Mouse (Mus musculus) lung, embryonic 16.5 days (tissue): Measurements from ENCODE around the gene Fam19a5. TPM values are rescaled to one million over a fixed set of nuclear protein-coding genes. Genes with fewer than 3 reads are reported as not detected.

Source experiments
- ATAC-seq: fragments of 200-750 bp; cut with Nextera tagmentation; 2 replicates; pipeline ENCODE4 v1.8.0; 2017; ENCODE audit warnings: low read depth, mild to moderate bottlenecking, moderate library complexity
- H3K27ac ChIP-seq: fragments of 300-500 bp; sonication (generic); 2 replicates; pipeline ENCODE4 v1.5.1; 2014; ENCODE audit warnings: mild to moderate bottlenecking, control low read depth, low read length
- H3K27me3 ChIP-seq: fragments of 300-500 bp; sonication (generic); 2 replicates; pipeline ENCODE4 v1.6.1; 2014; ENCODE audit warnings: low read depth, low read length, mixed read lengths; ENCODE audit not compliant: control insufficient read depth, insufficient read depth
- H3K36me3 ChIP-seq: fragments of 300-500 bp; sonication (generic); 2 replicates; pipeline ENCODE4 v1.6.1; 2014; ENCODE audit warnings: low read length; ENCODE audit not compliant: control insufficient read depth, insufficient read depth
- H3K4me1 ChIP-seq: fragments of 300-500 bp; sonication (generic); replicated peaks from 2 replicates; pipeline ENCODE4 v1.6.1; 2014; ENCODE audit warnings: low read length, mixed read lengths; ENCODE audit not compliant: control insufficient read depth, insufficient read depth
- H3K4me2 ChIP-seq: fragments of 300-500 bp; sonication (generic); 2 replicates; pipeline ENCODE4 v1.6.1; 2014; ENCODE audit warnings: low read depth, low read length, control low read depth
- H3K4me3 ChIP-seq: fragments of 300-500 bp; sonication (generic); 2 replicates; pipeline ENCODE4 v1.5.1; 2014; ENCODE audit warnings: mild to moderate bottlenecking, low read length, control low read depth
- H3K9ac ChIP-seq: fragments of 300-500 bp; sonication (generic); 2 replicates; pipeline ENCODE4 v1.6.1; 2014; ENCODE audit warnings: low read length, control low read depth
- H3K9me3 ChIP-seq: fragments of 300-500 bp; sonication (generic); 2 replicates; pipeline ENCODE4 v1.6.1; 2016; ENCODE audit warnings: low read length; ENCODE audit not compliant: control insufficient read depth
- WGBS: fragments of 180-500 bp; shearing (Covaris S2); extraction: QIAGEN DNeasy Blood & Tissue Kit; methylation state at CpG from one replicate; pipeline ENCODE4 v1.1.7; 2014; 5-methylcytosine and 5-hydroxymethylcytosine counted together
- polyA plus RNA-seq: library from polyadenylated mRNA; unstranded; fragments of >200 nt; fragmentation: Nextera tagmentation; extraction: Ambion mirVana; gene quantifications from 2 replicates; pipeline ENCODE4 v1.2.1, GENCODE M21; 2015

Fam19a5 gene
- polyA plus RNA-seq, 1 experiment from 2014 or later, result 0.74 TPM

DNA sequence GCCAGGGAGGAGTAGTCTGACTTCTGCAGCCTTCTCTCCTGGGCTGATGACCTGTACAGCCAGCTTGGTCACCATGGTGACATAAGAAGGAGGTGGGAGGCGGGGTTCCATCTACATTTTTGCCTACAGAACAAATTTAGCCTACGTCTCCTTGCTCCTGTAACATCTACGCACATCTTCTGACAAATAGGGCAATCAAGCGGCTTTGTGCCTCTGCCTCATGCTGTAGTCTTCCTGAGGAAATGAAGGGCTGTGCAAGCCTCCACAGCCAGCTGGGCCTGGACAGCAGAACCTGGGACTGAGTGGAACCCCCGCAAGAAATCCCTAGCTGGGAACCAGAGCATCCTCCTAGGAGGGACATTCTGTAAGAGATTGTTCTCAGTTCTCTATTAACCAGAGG, 35.8 kb downstream of the Fam19a5 start:
- ATAC-seq, result no peak

DNA sequence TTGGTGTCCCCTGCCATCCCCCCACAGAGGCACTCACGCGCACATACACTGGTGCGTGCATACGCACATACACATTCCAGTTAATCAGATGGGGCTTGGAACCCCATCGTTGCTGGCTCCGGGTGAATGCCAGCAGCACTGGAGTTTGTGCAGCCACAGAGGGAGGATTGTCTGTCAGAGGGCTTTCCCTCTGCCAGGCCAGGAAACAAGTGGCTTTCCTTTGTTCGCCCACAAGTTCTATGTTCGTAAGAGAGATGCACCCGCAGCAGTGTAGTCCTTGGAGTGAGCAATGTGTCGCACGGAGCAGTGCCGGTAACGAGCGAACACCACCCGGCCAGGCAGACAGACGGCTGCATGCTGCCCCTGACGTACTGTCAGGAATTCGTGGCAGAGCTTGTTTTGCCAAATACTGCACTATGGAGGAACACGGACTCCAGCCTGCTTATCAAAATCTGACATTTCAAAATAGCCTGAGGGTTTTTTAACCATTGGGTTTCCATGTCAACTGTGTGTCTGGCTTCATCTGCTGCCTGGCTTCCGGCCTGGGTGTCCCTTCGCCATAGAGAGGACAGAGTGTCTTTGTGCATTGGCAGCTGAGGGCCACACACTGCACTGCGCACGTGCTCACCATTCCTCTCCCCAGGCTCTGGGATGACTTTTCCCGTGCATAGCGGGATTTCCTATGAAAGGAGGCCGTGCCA, 40.0 kb downstream of the Fam19a5 start:
- no peak for ATAC-seq
- Histone ChIP-seq H3K36me3 (no peaks in the 10 kb centered on the region), H3K27me3 (no peaks in the 10 kb centered on the region), H3K9ac (no peak overlapping the region), H3K4me3 (no peak overlapping the region), H3K4me1 (no peaks in the 10 kb centered on the region), H3K9me3 (no peaks in the 10 kb centered on the region), H3K27ac (no peak overlapping the region), H3K4me2 (no peak overlapping the region)
- WGBS, result 70% methylated on average over 26 of the region's 26 CpGs

More for the DNA sequence above, 35.8 kb downstream of the Fam19a5 start:
- Histone ChIP-seq H3K27me3 (no peaks in the 10 kb centered on the region), H3K9ac (no peak overlapping the region), H3K4me1 (no peaks in the 10 kb centered on the region), H3K4me2 (no peak overlapping the region), H3K9me3 (no peaks in the 10 kb centered on the region), H3K27ac (no peak overlapping the region), H3K4me3 (no peak overlapping the region), H3K36me3 (no peaks in the 10 kb centered on the region)
- 78% methylated on average over 5 of the region's 5 CpGs for WGBS

DNA sequence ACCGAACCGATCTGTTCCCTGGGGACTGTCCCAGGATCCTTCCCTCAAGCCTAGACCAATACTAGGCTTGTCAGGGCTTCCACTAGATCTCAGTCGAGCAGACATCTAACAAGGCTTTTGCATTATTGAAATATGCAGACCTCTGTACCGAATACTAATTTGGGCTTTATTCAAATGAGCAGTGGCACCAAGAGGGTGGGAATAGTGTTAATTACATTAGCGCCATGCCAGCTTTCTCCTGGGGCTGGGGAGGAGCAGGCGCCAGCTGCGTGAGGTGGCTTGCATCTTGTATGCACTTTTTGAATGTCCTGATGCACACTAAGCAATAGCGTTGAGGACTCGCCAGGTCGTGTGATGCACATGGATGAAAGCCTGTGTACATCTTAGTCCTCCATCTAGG, 46.9 kb downstream of the Fam19a5 start:
- Histone ChIP-seq H3K4me1 (no peaks in the 10 kb centered on the region), H3K27me3 (no peaks in the 10 kb centered on the region), H3K36me3 (no peaks in the 10 kb centered on the region), H3K9ac (no peak overlapping the region), H3K4me2 (no peak overlapping the region), H3K9me3 (no peaks in the 10 kb centered on the region), H3K27ac (no peak overlapping the region), H3K4me3 (no peak overlapping the region)
- no peak for ATAC-seq
- WGBS, result 89% methylated on average over 10 of the region's 10 CpGs

DNA sequence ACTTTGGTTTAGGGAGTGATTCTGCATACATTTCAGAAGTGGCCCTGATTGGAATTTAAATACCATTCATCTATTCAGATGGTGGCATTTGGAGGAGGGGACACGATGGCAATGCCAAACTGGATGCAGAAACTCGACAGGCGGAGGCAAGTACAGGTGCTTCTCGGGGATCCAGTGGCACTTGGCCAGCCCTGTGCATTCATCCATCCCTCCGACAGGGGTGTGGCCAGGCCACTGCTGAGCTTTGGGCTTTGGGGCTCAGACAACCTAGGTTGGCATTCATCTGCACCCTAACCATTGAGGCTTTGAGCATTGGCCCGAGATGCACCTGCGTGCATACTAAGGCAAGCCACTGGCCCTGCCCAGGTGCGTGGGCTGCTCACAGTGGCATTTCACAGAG, 52.6 kb downstream of the Fam19a5 start:
- WGBS, result 83% methylated on average over 8 of the region's 8 CpGs

DNA sequence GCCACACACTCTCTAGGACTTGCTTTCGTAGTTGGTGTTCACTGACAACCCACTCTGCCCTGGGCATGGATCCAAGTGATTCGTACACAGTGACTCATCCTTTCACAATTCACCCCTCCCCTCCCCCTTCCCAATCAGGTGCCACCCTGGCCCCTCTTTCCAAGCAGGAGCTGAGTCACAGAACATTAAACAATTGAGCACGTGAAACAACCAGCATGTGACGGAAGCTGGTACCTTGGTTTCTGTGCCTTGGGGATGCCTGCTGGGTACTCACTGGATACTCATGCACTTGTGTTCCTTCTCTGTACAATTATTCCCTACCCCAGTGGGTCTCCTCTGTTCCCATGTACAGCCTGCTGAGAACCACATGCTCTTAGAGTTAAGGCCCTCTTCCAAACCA, 53.0 kb downstream of the Fam19a5 start:
- Histone ChIP-seq H3K4me2 (no peak overlapping the region), H3K27ac (no peak overlapping the region), H3K36me3 (no peaks in the 10 kb centered on the region), H3K4me3 (no peak overlapping the region), H3K4me1 (no peaks in the 10 kb centered on the region), H3K9me3 (no peaks in the 10 kb centered on the region), H3K9ac (no peak overlapping the region), H3K27me3 (no peaks in the 10 kb centered on the region)
- 41% methylated on average over 4 of the region's 4 CpGs for WGBS
- ATAC-seq, result no peak

More for the DNA sequence above, 52.6 kb downstream of the Fam19a5 start:
- no peaks in the 10 kb centered on the region for H3K4me1 ChIP-seq
- H3K4me3 ChIP-seq, result no peak overlapping the region
- no peak for ATAC-seq
- no peak overlapping the region for H3K4me2 ChIP-seq
- no peak overlapping the region for H3K27ac ChIP-seq
- no peaks in the 10 kb centered on the region for H3K36me3 ChIP-seq
- no peaks in the 10 kb centered on the region for H3K27me3 ChIP-seq
- no peaks in the 10 kb centered on the region for H3K9me3 ChIP-seq
- no peak overlapping the region for H3K9ac ChIP-seq

DNA sequence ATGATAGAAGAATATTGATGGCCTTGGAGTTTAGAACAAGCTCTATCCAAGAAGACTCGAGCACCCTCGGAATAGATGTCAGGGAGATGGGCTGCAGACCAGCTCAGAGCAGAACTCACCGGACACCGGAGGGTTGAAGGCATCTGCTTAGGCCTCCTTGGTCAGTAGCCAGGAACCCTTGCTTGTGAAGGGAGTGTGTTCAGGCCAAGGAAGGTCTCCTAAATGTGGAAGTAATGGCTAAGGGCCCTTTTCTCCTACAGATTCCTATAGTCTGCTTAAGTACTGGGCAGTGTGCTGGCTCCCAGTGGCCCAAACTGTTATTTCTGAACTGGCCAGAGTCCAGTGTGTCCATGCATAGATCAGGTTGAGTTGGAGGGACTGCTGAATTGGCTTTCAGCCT, 53.7 kb downstream of the Fam19a5 start:
- Histone ChIP-seq H3K4me2 (no peak overlapping the region), H3K4me1 (no peaks in the 10 kb centered on the region), H3K27me3 (no peaks in the 10 kb centered on the region), H3K9ac (no peak overlapping the region), H3K9me3 (no peaks in the 10 kb centered on the region), H3K27ac (no peak overlapping the region), H3K36me3 (no peaks in the 10 kb centered on the region), H3K4me3 (no peak overlapping the region)
- WGBS, result 81% methylated on average over 4 of the region's 4 CpGs
- ATAC-seq, result no peak

DNA sequence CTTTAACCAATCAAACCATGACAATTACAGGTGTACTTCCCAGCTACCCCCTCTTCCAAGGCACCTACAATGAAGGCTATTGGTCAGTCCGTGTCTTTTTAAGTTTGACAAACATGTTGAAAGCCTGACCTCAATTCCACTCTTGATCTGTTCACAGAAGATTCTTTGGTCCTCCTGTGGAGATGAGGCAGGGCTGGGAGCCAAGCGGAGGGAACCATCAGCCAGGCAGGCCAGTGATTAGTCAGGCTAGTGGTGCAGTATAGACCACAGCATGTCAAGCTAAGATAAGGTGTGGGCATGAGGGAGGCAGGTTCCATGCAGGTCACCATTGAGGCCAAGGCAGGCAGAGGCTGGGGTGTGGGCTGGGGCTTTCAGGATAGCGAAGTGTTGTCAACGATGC, 54.5 kb downstream of the Fam19a5 start:
- ATAC-seq, result no peak
- H3K27ac ChIP-seq, result no peak overlapping the region
- WGBS, result 81% methylated on average over 4 of the region's 4 CpGs

DNA sequence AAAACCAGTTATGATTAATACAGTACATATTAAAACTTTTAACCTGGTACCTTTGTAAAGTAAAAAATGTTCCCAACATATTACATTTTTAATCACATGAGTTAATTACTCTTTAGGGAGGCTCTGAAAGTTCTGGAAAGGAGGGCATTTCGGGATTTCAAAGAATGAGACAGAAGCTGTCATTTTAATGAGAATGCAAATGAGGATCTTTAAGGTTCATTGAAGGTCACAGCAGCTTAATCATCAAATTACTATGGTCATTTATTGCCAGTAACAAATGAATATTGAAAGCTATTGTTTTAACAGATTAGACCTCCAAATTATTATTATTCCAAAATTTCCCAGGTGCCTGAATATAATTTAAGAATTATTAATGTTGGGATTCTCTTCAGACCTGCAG, 59.2 kb downstream of the Fam19a5 start:
- Histone ChIP-seq H3K9me3 (no peaks in the 10 kb centered on the region), H3K9ac (no peak overlapping the region), H3K36me3 (no peaks in the 10 kb centered on the region), H3K4me1 (no peaks in the 10 kb centered on the region), H3K4me2 (no peak overlapping the region), H3K27ac (no peak overlapping the region), H3K27me3 (no peaks in the 10 kb centered on the region), H3K4me3 (no peak overlapping the region)
- no peak for ATAC-seq
- WGBS, result 83% methylated on average over 1 of the region's 1 CpGs

More for the DNA sequence above, 54.5 kb downstream of the Fam19a5 start:
- Histone ChIP-seq H3K9me3 (no peaks in the 10 kb centered on the region), H3K27me3 (no peaks in the 10 kb centered on the region), H3K4me3 (no peak overlapping the region), H3K36me3 (no peaks in the 10 kb centered on the region), H3K4me1 (no peaks in the 10 kb centered on the region), H3K9ac (no peak overlapping the region), H3K4me2 (no peak overlapping the region)

DNA sequence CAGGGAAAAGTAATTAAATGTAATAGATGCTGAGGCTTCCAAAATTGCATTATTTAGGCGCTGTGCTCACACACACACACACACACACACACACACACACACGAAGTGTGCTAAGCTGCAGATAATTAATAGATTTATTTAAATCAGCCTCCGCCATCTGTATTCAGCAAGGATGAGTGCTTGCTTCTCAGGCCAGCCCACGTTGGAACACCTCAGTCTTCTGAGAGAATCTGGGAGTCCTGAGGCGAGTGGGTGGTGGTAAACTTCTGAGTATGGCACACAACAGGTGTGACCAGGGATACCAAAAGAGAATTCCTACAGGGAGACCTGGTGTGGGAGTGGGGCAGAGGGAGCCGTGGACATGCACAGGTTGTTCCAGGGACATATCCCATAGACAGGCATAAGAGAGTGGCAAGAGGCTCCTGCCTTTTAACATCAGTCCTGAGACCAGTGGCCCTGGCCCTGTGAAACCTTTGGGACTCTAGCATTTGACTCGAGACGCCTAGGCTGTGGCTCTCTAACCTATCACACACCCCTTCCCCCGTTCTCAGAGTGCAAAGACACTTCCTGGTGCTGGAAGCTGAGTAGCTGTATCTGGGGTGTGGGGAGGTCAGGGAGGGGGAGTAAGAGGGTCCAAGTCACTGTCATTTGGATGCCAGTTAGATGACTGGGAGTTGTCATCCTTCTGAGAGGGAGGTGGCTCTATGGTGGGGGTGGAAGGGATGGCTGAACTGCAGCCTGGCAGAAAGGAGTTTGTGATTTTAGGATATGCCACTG, 61.6 kb downstream of the Fam19a5 start:
- Histone ChIP-seq H3K4me2 (no peak overlapping the region), H3K36me3 (no peaks in the 10 kb centered on the region), H3K4me1 (no peaks in the 10 kb centered on the region), H3K27ac (no peak overlapping the region), H3K27me3 (no peaks in the 10 kb centered on the region), H3K9me3 (no peaks in the 10 kb centered on the region), H3K9ac (no peak overlapping the region), H3K4me3 (no peak overlapping the region)
- ATAC-seq, result no peak
- 48% methylated on average over 9 of the region's 9 CpGs for WGBS
